Mouse (Mus musculus) ES-E14 (cell line): ENCODE results near the gene Zfp646.

Experiments used
- ZC3H11A ChIP-seq: IDR thresholded peaks from 2 replicates; pipeline ENCODE4 v1.6.1; 2012; ENCODE audit warnings: low read depth, mild to moderate bottlenecking, inconsistent platforms, low read length, borderline replicate concordance
- ZNF384 ChIP-seq: IDR thresholded peaks from 2 replicates; pipeline ENCODE4 v1.6.1; 2012; ENCODE audit warnings: low read depth, low read length, inconsistent platforms

DNA sequence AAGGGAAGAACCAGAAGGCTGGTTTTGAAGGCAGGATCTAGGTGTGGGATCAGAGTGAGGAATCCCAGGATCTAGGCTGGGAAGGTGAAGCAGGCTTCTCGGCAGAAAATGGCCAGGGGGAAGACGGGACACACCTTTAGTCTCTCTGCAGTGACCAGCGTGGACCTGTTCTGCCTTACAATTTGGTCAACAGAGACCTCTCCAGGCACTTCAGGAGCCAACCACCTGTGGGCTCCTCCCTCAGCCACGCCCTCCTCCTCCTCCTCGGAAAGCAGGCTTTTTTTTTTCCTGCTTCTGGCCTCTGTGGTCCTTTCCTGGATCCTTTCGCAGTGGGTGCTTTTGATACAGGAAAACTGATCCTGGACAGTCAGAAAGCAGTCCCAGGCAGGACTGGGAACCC, 53.9 kb downstream of the Zfp646 start, which contains the start of gene Prss8:
- TF ChIP-seq ZNF384 = peak; percentile 55; the same call in 1 of the 2 replicates
- no peak for TF ChIP-seq ZC3H11A
